Mouse (Mus musculus): Measurements from ENCODE around the gene Prss48. TPM values are rescaled to one million over a fixed set of nuclear protein-coding genes. Genes with fewer than 3 reads are reported as not detected.

Prss48 gene
- polyA plus RNA-seq, 1 experiment, result not detected

GRCm38 (mm10) chr3:85961134-85961533 is 41.2 kb downstream of the Prss48 start:
- peak; percentile 45 for DNase-seq
- WGBS, result 18% methylated on average over 5 of the region's 5 CpGs
- Histone ChIP-seq H3K4me3 (replicated peaks; ENCODE audit: extremely low read depth, low read depth, low read length) (no peak overlapping the region), H3K4me1 (ENCODE audit: control insufficient read depth, insufficient read depth, low read length) (peaks cover 7% of the 10 kb centered on the region)
- TF ChIP-seq CTCF (IDR thresholded peaks at IDR 0.05; ENCODE audit: insufficient read depth, low read length) (no peak), POLR2A (IDR thresholded peaks at IDR 0.05; ENCODE audit: borderline replicate concordance, extremely low read depth, low read depth, low read length) (no peak)

GRCm38 (mm10) chr3:85959669-85960068 is 42.6 kb downstream of the Prss48 start:
- TF ChIP-seq CTCF (IDR thresholded peaks at IDR 0.05; ENCODE audit: insufficient read depth, low read length) (no peak), POLR2A (IDR thresholded peaks at IDR 0.05; ENCODE audit: borderline replicate concordance, extremely low read depth, low read depth, low read length) (no peak)
- Histone ChIP-seq H3K4me1 (ENCODE audit: control insufficient read depth, insufficient read depth, low read length) (peaks cover 7% of the 10 kb centered on the region), H3K4me3 (replicated peaks; ENCODE audit: extremely low read depth, low read depth, low read length) (no peak overlapping the region)
- DNase-seq, result no peak
- WGBS, result 96% methylated on average over 1 of the region's 1 CpGs

GRCm38 (mm10) chr3:85955704-85956103 is 46.6 kb downstream of the Prss48 start:
- 87% methylated on average over 5 of the region's 5 CpGs for WGBS

DNA sequence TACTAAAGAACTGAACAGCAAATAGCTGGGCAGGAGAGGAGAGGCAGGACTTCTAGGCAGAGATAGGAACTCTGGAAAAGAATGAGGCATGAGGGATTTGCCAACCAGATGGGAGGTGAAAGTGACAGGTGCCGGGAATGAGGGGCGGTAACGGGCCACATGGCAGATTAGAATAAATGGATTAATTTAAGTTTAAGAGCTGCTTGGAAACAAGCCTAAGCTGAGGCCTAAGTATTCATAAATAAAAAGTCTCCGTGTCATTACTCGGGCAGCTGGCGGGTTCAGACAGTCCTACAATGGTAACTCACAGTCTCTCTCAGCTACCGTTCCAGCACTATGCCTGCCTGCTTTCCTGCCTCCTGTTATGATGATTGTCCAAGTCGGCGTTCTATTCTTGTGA is 47.0 kb downstream of the Prss48 start:
- no peak for DNase-seq
- H3K4me3 ChIP-seq (replicated peaks; ENCODE audit: extremely low read depth, low read depth, low read length), result no peak overlapping the region
- 91% methylated on average over 9 of the region's 9 CpGs for WGBS
- TF ChIP-seq CTCF (IDR thresholded peaks at IDR 0.05; ENCODE audit: insufficient read depth, low read length), result no peak
- TF ChIP-seq POLR2A (IDR thresholded peaks at IDR 0.05; ENCODE audit: borderline replicate concordance, extremely low read depth, low read depth, low read length), result no peak
- H3K4me1 ChIP-seq (ENCODE audit: control insufficient read depth, insufficient read depth, low read length), result peaks cover under 1% of the 10 kb centered on the region; the same call in 1 of the 2 replicates

More at GRCm38 (mm10) chr3:85955704-85956103, 46.6 kb downstream of the Prss48 start:
- no peak for TF ChIP-seq CTCF (IDR thresholded peaks at IDR 0.05; ENCODE audit: insufficient read depth, low read length)
- no peak for TF ChIP-seq POLR2A (IDR thresholded peaks at IDR 0.05; ENCODE audit: borderline replicate concordance, extremely low read depth, low read depth, low read length)
- no peak for DNase-seq
- H3K4me3 ChIP-seq (replicated peaks; ENCODE audit: extremely low read depth, low read depth, low read length), result no peak overlapping the region
- peaks cover 4% of the 10 kb centered on the region; the same call in 1 of the 2 replicates for H3K4me1 ChIP-seq (ENCODE audit: control insufficient read depth, insufficient read depth, low read length)

GRCm38 (mm10) chr3:85952696-85953283 is 49.5 kb downstream of the Prss48 start:
- no peak overlapping the region for H3K4me3 ChIP-seq (replicated peaks; ENCODE audit: extremely low read depth, low read depth, low read length)
- no peaks in the 10 kb centered on the region for H3K4me1 ChIP-seq (ENCODE audit: control insufficient read depth, insufficient read depth, low read length)
- 85% methylated on average over 10 of the region's 10 CpGs for WGBS
- no peak for DNase-seq
- TF ChIP-seq POLR2A (IDR thresholded peaks at IDR 0.05; ENCODE audit: borderline replicate concordance, extremely low read depth, low read depth, low read length) (no peak), CTCF (IDR thresholded peaks at IDR 0.05; ENCODE audit: insufficient read depth, low read length) (no peak)

DNA sequence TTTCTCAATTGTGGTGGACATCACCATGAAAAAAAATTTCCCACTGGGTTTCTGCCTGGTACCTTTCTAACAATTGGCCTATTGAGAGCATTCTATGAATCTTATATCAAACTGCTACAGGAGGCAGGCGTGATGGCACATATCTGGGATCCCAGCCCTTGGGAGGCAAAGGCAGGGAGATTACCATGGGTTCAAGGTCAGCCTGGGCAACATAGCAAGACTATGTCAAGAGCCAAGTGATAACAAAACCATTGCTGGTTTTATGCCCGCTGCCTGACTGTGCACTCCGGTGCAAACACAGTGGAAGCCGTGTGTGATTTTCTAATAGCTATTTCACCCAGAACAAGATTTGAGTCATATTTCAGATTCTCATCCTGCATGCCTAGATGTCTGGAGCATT is 51.4 kb downstream of the Prss48 start:
- no peak for DNase-seq
- WGBS, result 89% methylated on average over 4 of the region's 4 CpGs
- no peak overlapping the region for H3K4me3 ChIP-seq (replicated peaks; ENCODE audit: extremely low read depth, low read depth, low read length)

More for the DNA sequence above, 51.4 kb downstream of the Prss48 start:
- no peaks in the 10 kb centered on the region for H3K4me1 ChIP-seq (ENCODE audit: control insufficient read depth, insufficient read depth, low read length)
- no peak for TF ChIP-seq CTCF (IDR thresholded peaks at IDR 0.05; ENCODE audit: insufficient read depth, low read length)
- TF ChIP-seq POLR2A (IDR thresholded peaks at IDR 0.05; ENCODE audit: borderline replicate concordance, extremely low read depth, low read depth, low read length), result no peak

Other genes with a start within 250 kb of the Prss48 start
- 9.8 and 14.0 TPM in 2 replicates for gene Fam160a1, start 185.2 kb downstream of the Prss48 start, polyA plus RNA-seq (2012; rRNA removed)
- gene Glt28d2, start 115.0 kb downstream of the Prss48 start, polyA plus RNA-seq (2012; rRNA removed), result 1.9 and 2.6 TPM in 2 replicates
- 11.8 and 16.9 TPM in 2 replicates for gene Gm37240, start 115.0 kb downstream of the Prss48 start, polyA plus RNA-seq (2012; rRNA removed)
- 64.7 and 96.6 TPM in 2 replicates for gene Sh3d19, start 31.4 kb downstream of the Prss48 start, polyA plus RNA-seq (2012; rRNA removed)
- 134 and 225 TPM in 2 replicates for gene Rps3a1, start 140.2 kb upstream of the Prss48 start, polyA plus RNA-seq (2012; rRNA removed)
- 10.3 and 13.5 TPM in 2 replicates for gene Lrba, start 222.2 kb upstream of the Prss48 start, polyA plus RNA-seq (2012; rRNA removed)